Mouse (Mus musculus): ENCODE results near the gene Mmaa. TPM values are rescaled to one million over a fixed set of nuclear protein-coding genes. Genes with fewer than 3 reads are reported as not detected.

Mmaa gene
- total and polyA plus RNA-seq, 3 experiments, result 15.3 to 45.9 (median 44.0) TPM

DNA sequence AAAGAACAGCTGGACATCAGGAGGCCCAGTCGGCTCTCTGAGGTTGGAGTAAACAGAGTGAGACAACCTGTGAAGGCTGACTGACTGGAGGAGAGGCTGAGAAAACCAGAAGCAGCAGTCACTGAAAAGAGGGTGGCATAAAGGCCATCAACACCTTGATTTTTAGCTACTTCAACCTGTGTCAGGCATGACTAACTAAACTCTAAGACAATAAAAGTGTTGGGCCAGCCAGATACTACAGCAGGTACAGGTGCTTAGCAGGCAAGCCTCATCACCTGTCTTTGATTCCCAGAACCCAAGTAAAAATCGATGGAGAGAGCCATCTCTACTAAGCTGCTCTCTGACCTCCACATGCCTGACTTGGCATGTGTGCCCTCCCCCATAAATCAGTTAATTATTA lies 6.1 kb downstream of the Mmaa start:
- H3K9ac ChIP-seq (ENCODE audit: low read depth, low read length), result no peak overlapping the region
- peaks cover 4% of the 10 kb centered on the region; the same call in 1 of the 2 replicates for H3K79me2 ChIP-seq (replicated peaks; ENCODE audit: control insufficient read depth, insufficient read depth, low read length)
- peaks cover 11% of the 10 kb centered on the region for H3K4me1 ChIP-seq (ENCODE audit: control insufficient read depth, insufficient read depth, low read length)
- DNase-seq, result no peak
- WGBS, result 63% methylated on average over 2 of the region's 2 CpGs
- no peak overlapping the region for H3K4me3 ChIP-seq
- intact Hi-C loops (cut with DNase I), result no loop called here
- H3K27ac ChIP-seq, result no peak overlapping the region
- H3K36me3 ChIP-seq (ENCODE audit: control insufficient read depth, insufficient read depth, low read length), result peaks cover 3% of the 10 kb centered on the region; the same call in 1 of the 2 replicates
- no peak for TF ChIP-seq POLR2A (IDR thresholded peaks at IDR 0.05; ENCODE audit: insufficient read depth, low read depth, low read length)
- no peak for TF ChIP-seq CTCF (IDR thresholded peaks at IDR 0.05)
- TF ChIP-seq EP300 (IDR thresholded peaks at IDR 0.05; ENCODE audit: insufficient read depth, low read depth, low read length), result no peak
- no peaks in the 10 kb centered on the region for H3K27me3 ChIP-seq (ENCODE audit: control insufficient read depth, insufficient read depth, low read length)

DNA sequence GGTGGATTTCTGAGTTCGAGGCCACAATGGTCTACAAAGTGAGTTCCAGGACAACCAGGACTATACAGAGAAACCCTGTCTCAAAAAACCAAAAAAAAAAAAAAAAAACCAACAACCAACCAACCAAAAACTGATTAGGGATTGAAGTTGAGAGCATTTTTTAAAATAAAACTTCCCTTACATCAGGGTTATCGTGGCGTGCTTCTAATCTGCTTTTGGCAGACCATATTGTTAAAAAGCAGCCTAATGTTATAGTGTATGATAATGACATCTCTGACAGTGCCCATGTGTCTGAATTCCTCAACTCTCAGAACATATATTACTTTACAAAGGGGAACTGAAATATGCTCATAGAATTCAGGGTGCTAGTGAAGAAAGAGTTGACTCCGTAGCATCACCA lies 6.5 kb downstream of the Mmaa start:
- TF ChIP-seq EP300 (IDR thresholded peaks at IDR 0.05; ENCODE audit: insufficient read depth, low read depth, low read length) (no peak), CTCF (IDR thresholded peaks at IDR 0.05) (no peak), POLR2A (IDR thresholded peaks at IDR 0.05; ENCODE audit: insufficient read depth, low read depth, low read length) (no peak)
- Histone ChIP-seq H3K36me3 (ENCODE audit: control insufficient read depth, insufficient read depth, low read length) (no peaks in the 10 kb centered on the region; the same call in 1 of the 2 replicates), H3K4me3 (no peak overlapping the region), H3K4me1 (ENCODE audit: control insufficient read depth, insufficient read depth, low read length) (peaks cover 10% of the 10 kb centered on the region), H3K27me3 (ENCODE audit: control insufficient read depth, insufficient read depth, low read length) (no peaks in the 10 kb centered on the region), H3K79me2 (replicated peaks; ENCODE audit: control insufficient read depth, insufficient read depth, low read length) (peaks cover 4% of the 10 kb centered on the region; the same call in 1 of the 2 replicates), H3K27ac (no peak overlapping the region), H3K9ac (ENCODE audit: low read depth, low read length) (no peak overlapping the region)
- no peak for DNase-seq
- WGBS, result 92% methylated on average over 4 of the region's 4 CpGs
- intact Hi-C loops (cut with DNase I), result no loop called here

- WGBS, result 84% methylated on average over 3 of the region's 3 CpGs
Observed at GRCm38 (mm10) chr8:79286424-79286823, 8.3 kb downstream of the Mmaa start.

DNA sequence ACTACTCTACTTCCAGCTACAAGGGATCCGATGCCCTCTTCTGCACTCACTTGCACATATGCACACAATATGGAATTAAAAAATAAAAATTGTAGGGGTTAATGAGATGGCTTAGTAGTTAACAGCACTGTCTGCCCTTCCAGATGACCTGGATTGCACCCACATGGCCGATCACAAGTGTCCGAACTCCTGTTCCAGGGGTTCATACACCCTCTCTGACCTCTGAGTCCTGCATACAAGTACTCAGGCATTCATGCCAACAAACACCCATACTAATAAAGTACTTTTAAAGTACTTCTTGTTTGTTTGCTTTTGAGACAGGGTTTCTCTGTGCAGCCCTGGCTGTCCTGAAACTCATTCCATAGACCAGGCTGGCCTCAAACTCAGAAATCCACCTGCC lies 10.1 kb downstream of the Mmaa start:
- Histone ChIP-seq H3K36me3 (ENCODE audit: control insufficient read depth, insufficient read depth, low read length) (no peaks in the 10 kb centered on the region; the same call in 1 of the 2 replicates), H3K4me1 (ENCODE audit: control insufficient read depth, insufficient read depth, low read length) (peaks cover 4% of the 10 kb centered on the region), H3K27me3 (ENCODE audit: control insufficient read depth, insufficient read depth, low read length) (no peaks in the 10 kb centered on the region), H3K27ac (no peak overlapping the region), H3K9ac (ENCODE audit: low read depth, low read length) (no peak overlapping the region), H3K79me2 (replicated peaks; ENCODE audit: control insufficient read depth, insufficient read depth, low read length) (0 out of 2 replicates have a peak, but pooled peaks cover 2% of the 10 kb centered on the region), H3K4me3 (no peak overlapping the region)
- TF ChIP-seq CTCF (IDR thresholded peaks at IDR 0.05), result no peak
- no peak for TF ChIP-seq POLR2A (IDR thresholded peaks at IDR 0.05; ENCODE audit: insufficient read depth, low read depth, low read length)
- no peak for TF ChIP-seq EP300 (IDR thresholded peaks at IDR 0.05; ENCODE audit: insufficient read depth, low read depth, low read length)
- intact Hi-C loops (cut with DNase I), result no loop called here
- WGBS, result 81% methylated on average over 3 of the region's 3 CpGs
- no peak for DNase-seq

More at GRCm38 (mm10) chr8:79286424-79286823, 8.3 kb downstream of the Mmaa start:
- 0 out of 2 replicates have a peak, but pooled peaks cover 2% of the 10 kb centered on the region for H3K79me2 ChIP-seq (replicated peaks; ENCODE audit: control insufficient read depth, insufficient read depth, low read length)
- no peak overlapping the region for H3K9ac ChIP-seq (ENCODE audit: low read depth, low read length)
- H3K27ac ChIP-seq, result no peak overlapping the region
- H3K36me3 ChIP-seq (ENCODE audit: control insufficient read depth, insufficient read depth, low read length), result no peaks in the 10 kb centered on the region; the same call in 1 of the 2 replicates
- intact Hi-C loops (cut with DNase I), result no loop called here
- DNase-seq, result no peak
- H3K4me3 ChIP-seq, result no peak overlapping the region
- H3K27me3 ChIP-seq (ENCODE audit: control insufficient read depth, insufficient read depth, low read length), result no peaks in the 10 kb centered on the region
- TF ChIP-seq EP300 (IDR thresholded peaks at IDR 0.05; ENCODE audit: insufficient read depth, low read depth, low read length), result no peak
- no peak for TF ChIP-seq POLR2A (IDR thresholded peaks at IDR 0.05; ENCODE audit: insufficient read depth, low read depth, low read length)
- no peak for TF ChIP-seq CTCF (IDR thresholded peaks at IDR 0.05)
- H3K4me1 ChIP-seq (ENCODE audit: control insufficient read depth, insufficient read depth, low read length), result peaks cover 5% of the 10 kb centered on the region

DNA sequence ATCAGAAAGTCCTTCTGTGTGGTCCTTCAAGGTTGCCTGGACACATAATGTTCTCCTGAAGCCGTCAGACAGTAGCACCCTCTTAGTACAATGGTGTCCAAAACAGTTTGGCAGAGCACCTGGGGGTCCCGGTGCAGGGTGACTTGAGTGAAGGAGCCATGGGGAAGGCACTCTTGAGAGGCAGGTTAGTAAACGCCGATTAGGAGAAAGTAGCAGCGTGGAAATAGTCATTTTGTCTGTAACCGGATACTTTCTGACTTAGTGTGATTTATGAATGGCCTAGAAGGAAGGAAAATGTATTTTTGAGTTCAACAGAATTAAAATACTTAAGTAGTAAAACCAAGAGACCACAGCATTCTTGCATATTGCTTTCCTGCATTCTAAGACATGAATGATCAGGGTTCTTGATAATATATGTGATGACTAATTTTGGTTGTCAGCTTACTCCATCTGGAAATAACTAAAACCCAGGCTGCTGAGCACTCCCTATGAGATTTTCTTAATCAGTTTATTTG lies 13.3 kb downstream of the Mmaa start:
- no peak for DNase-seq
- Histone ChIP-seq H3K27ac (no peak overlapping the region), H3K4me1 (ENCODE audit: control insufficient read depth, insufficient read depth, low read length) (peaks cover 1% of the 10 kb centered on the region; the same call in 1 of the 2 replicates), H3K27me3 (ENCODE audit: control insufficient read depth, insufficient read depth, low read length) (no peaks in the 10 kb centered on the region), H3K36me3 (ENCODE audit: control insufficient read depth, insufficient read depth, low read length) (no peaks in the 10 kb centered on the region), H3K79me2 (replicated peaks; ENCODE audit: control insufficient read depth, insufficient read depth, low read length) (no peaks in the 10 kb centered on the region; the same call in 1 of the 2 replicates), H3K4me3 (no peak overlapping the region), H3K9ac (ENCODE audit: low read depth, low read length) (no peak overlapping the region)
- intact Hi-C loops (cut with DNase I), result no loop called here
- 89% methylated on average over 6 of the region's 6 CpGs for WGBS
- TF ChIP-seq EP300 (IDR thresholded peaks at IDR 0.05; ENCODE audit: insufficient read depth, low read depth, low read length) (no peak), POLR2A (IDR thresholded peaks at IDR 0.05; ENCODE audit: insufficient read depth, low read depth, low read length) (no peak), CTCF (IDR thresholded peaks at IDR 0.05) (no peak)

- Histone ChIP-seq H3K9ac (ENCODE audit: low read depth, low read length) (no peak overlapping the region), H3K36me3 (ENCODE audit: control insufficient read depth, insufficient read depth, low read length) (peaks cover 7% of the 10 kb centered on the region), H3K4me3 (no peak overlapping the region), H3K27ac (no peak overlapping the region), H3K27me3 (ENCODE audit: control insufficient read depth, insufficient read depth, low read length) (no peaks in the 10 kb centered on the region), H3K79me2 (replicated peaks; ENCODE audit: control insufficient read depth, insufficient read depth, low read length) (no peaks in the 10 kb centered on the region; the same call in 1 of the 2 replicates), H3K4me1 (ENCODE audit: control insufficient read depth, insufficient read depth, low read length) (peaks cover 2% of the 10 kb centered on the region; the same call in 1 of the 2 replicates)
- 67% methylated on average over 8 of the region's 8 CpGs for WGBS
- no peak for DNase-seq
- intact Hi-C loops (cut with DNase I), result no loop called here
- no peak for TF ChIP-seq EP300 (IDR thresholded peaks at IDR 0.05; ENCODE audit: insufficient read depth, low read depth, low read length)
- TF ChIP-seq CTCF (IDR thresholded peaks at IDR 0.05), result no peak
- TF ChIP-seq POLR2A (IDR thresholded peaks at IDR 0.05; ENCODE audit: insufficient read depth, low read depth, low read length), result no peak
Observed at GRCm38 (mm10) chr8:79277264-79277870, 17.4 kb downstream of the Mmaa start.

All from heart, adult 2 months (tissue).